Mouse (Mus musculus) liver, adult 2 months (tissue): ENCODE measurements at regions not wholly inside any gene's neighbourhood (a gene's known extent, or its start where the extent isn't known, plus 50 kb on each side); places are given as distances from the start of the nearest gene placed in this dataset.
A peak's percentile ranks its signal among the peaks of the same experiment; 100 is the strongest.

Experiments
- DNase-seq: peaks from one replicate; pipeline ENCODE4 v3.0.0-alpha.2; 2011; ENCODE audit warnings: low read depth, low spot score; ENCODE audit errors: extremely low read depth
- H3K27ac ChIP-seq: fragments of 200-500 bp; replicated peaks from 2 replicates; pipeline ENCODE4 v1.5.1; 2012; ENCODE audit warnings: low read depth, mild to moderate bottlenecking, control low read depth, inconsistent platforms, low read length; ENCODE audit not compliant: insufficient read depth
- H3K27me3 ChIP-seq: fragments of 200-500 bp; 2 replicates; pipeline ENCODE4 v1.6.1; 2012; ENCODE audit warnings: mild to moderate bottlenecking, moderate library complexity, low read length, inconsistent platforms; ENCODE audit not compliant: control insufficient read depth, insufficient read depth
- H3K36me3 ChIP-seq: fragments of 200-500 bp; 2 replicates; pipeline ENCODE4 v1.6.1; 2012; ENCODE audit warnings: low read length, inconsistent platforms; ENCODE audit not compliant: control insufficient read depth, insufficient read depth
- H3K4me1 ChIP-seq: fragments of 200-500 bp; 2 replicates; pipeline ENCODE4 v1.6.1; 2011; ENCODE audit warnings: low read length; ENCODE audit not compliant: control insufficient read depth, insufficient read depth
- H3K4me3 ChIP-seq: fragments of 200-500 bp; 2 replicates; pipeline ENCODE4 v1.5.1; 2011; ENCODE audit warnings: low read depth, mild to moderate bottlenecking, control low read depth, low read length, moderate library complexity; ENCODE audit not compliant: insufficient read depth
- H3K79me2 ChIP-seq: fragments of 200-500 bp; 2 replicates; pipeline ENCODE4 v1.6.1; 2012; ENCODE audit warnings: inconsistent platforms, mild to moderate bottlenecking, low read length, moderate library complexity; ENCODE audit not compliant: control insufficient read depth, insufficient read depth
- H3K9ac ChIP-seq: fragments of 200-500 bp; 2 replicates; pipeline ENCODE4 v1.6.1; 2012; ENCODE audit warnings: low read depth, mild to moderate bottlenecking, control low read depth, inconsistent platforms, low read length
- CTCF ChIP-seq: fragments of 200-500 bp; IDR thresholded peaks from 2 replicates; pipeline ENCODE4 v1.5.1; 2011; ENCODE audit warnings: low read depth, low read length, control low read depth
- POLR2A ChIP-seq: fragments of 200-500 bp; IDR thresholded peaks from 2 replicates; pipeline ENCODE4 v1.6.1; 2011; ENCODE audit warnings: low read length, control low read depth; ENCODE audit not compliant: insufficient read depth; ENCODE audit errors: extremely low read depth
- WGBS: fragments of 180-500 bp; shearing (Covaris S2); methylation state at CpG from one replicate; pipeline ENCODE4 v1.1.7; 2018; 5-methylcytosine and 5-hydroxymethylcytosine counted together

DNA sequence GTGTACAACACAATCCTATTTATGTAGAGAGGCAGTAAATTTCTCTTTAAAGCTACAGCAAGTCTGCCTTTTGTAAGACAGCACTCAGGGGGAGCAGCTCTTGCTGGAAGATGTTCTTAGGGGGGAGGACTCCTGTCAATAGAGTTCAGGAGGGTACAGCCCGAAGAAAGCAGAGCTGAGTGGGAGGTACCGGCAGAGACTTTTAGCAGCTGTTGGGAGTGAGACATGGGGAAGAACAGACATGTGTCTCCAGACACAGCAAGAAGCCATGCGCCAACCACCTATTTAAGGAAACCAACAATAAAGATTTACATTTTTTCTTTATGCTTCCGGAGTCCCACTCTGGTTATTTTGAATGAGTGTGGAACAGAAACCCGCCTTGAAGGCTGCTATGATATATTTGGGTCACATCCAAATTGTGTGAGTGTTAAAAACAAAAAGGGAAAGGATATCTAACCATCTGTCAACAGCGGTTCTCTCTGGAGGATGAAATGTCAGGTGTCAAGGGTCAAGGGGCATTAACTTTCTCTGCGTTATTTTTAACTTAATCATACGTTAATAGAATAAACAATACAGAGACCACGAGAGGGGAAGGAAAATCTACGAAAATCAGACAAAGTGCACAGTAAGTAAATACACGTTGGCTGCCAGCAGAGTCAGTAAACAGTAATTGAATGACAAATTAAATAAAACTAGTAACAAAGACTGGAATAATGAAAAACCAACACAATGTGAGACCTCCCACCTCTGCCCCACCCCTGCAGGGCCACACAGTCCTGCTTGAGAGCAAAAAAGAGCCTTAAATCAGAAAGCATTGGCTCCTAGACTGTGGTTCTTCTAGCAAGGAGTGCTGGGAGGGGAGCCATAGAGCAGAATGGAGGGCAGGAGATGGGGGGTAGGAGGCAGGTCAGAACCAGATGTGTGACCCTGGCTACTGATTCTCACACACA is 225.2 kb downstream of the 3100002H09Rik start:
- 29% methylated on average over 11 of the region's 11 CpGs for WGBS
- Histone ChIP-seq H3K27me3 (no peaks in the 10 kb centered on the region), H3K4me3 (no peak overlapping the region), H3K4me1 (no peaks in the 10 kb centered on the region), H3K27ac (no peak overlapping the region), H3K9ac (no peak overlapping the region), H3K36me3 (no peaks in the 10 kb centered on the region), H3K79me2 (no peaks in the 10 kb centered on the region)
- peak; percentile 11 for DNase-seq
- no peak for TF ChIP-seq CTCF
- TF ChIP-seq POLR2A = no peak

DNA sequence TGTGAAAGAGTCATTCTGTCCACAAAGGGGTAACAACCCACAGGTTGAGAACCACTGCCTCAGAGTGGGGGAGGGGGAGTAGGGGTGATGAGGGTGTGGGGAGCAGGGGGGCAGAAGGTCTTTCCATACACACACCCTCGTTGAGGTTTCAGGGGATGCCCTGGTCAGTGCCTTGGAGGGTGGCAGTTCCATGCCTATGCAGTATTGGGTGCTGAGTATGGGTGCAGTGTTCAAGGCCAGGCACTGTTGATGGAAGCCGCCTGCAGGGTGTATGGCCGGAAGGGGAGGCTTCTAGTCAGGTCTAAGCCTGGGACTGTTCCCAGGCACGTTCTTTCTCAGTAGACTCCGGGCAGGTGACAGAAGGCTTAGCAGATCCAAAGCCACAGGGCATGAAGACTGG is 234.1 kb downstream of the 3100002H09Rik start:
- no peaks in the 10 kb centered on the region for H3K36me3 ChIP-seq
- H3K27ac ChIP-seq = no peak overlapping the region
- H3K4me3 ChIP-seq = no peak overlapping the region
- WGBS = 41% methylated on average over 5 of the region's 5 CpGs
- no peaks in the 10 kb centered on the region for H3K27me3 ChIP-seq
- H3K4me1 ChIP-seq = no peaks in the 10 kb centered on the region
- no peak for DNase-seq
- no peak overlapping the region for H3K9ac ChIP-seq
- no peaks in the 10 kb centered on the region for H3K79me2 ChIP-seq
- TF ChIP-seq POLR2A (no peak), CTCF (no peak)

DNA sequence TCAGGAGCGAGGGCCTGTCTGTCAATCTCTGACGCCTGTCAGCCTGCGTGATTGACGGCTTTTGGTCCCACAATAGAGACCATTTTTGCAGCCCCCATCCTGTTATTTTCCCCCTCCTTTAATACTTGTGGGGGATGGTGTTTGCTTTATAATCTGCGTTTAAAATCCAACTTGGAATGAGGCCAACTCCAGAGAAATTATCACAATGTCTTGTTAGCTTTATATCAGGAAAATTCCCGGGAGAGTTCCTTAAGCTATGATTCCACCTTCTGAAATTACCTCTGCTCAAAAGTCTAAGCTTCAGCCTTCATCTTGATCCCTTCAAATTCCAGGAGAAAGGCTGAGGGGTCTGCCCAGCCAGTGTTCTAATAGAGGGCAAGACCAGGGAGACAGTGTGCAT is 235.0 kb downstream of the 3100002H09Rik start:
- TF ChIP-seq CTCF (no peak), POLR2A (no peak)
- Histone ChIP-seq H3K79me2 (no peaks in the 10 kb centered on the region), H3K4me3 (no peak overlapping the region), H3K27ac (no peak overlapping the region), H3K4me1 (no peaks in the 10 kb centered on the region), H3K9ac (no peak overlapping the region), H3K36me3 (no peaks in the 10 kb centered on the region), H3K27me3 (no peaks in the 10 kb centered on the region)
- DNase-seq = no peak
- WGBS = 63% methylated on average over 6 of the region's 6 CpGs

DNA sequence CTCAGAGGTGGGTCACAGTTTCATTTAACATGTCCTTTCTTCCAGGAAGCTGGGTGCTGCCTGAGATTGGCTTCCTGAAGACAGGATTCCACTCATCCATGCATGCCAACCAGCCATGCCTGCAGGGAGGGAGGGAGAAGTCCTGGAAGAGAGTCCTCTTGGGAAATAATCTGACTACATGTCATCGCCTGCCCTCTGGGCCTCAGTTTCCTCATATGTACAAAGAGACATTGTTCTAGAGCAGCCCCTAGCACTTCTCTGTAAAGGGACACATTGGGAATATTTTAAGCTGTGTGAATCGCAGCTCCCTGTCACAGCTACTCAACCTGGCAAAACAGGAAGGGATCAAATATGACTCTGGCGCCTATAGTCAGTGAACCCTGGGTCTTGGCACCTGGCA is 241.8 kb downstream of the 3100002H09Rik start:
- WGBS = 75% methylated on average over 3 of the region's 3 CpGs
- H3K79me2 ChIP-seq = no peaks in the 10 kb centered on the region

DNA sequence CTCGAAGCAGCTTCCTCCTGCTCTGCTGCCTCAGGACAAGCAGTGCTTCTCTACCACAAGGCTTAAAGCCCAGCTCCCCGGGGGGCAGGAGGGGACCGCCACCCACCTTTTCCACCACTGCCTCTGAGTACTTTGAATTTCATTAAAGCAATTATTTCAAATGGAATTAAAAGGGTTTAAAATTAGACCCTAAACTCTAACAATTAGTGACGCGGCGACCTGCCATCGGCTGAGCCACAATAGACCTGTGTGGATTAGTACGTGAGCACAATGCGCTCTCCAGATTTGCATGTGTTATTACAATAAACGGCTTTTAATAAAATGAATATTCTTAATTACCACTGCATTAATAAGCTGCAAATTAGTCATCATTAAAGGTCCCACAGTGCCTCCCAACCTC is 242.5 kb downstream of the 3100002H09Rik start:
- no peaks in the 10 kb centered on the region for H3K27me3 ChIP-seq
- H3K27ac ChIP-seq = no peak overlapping the region
- H3K4me3 ChIP-seq = no peak overlapping the region
- TF ChIP-seq CTCF = no peak
- TF ChIP-seq POLR2A = no peak
- H3K36me3 ChIP-seq = no peaks in the 10 kb centered on the region
- H3K4me1 ChIP-seq = no peaks in the 10 kb centered on the region
- no peak overlapping the region for H3K9ac ChIP-seq
- DNase-seq = no peak
- H3K79me2 ChIP-seq = no peaks in the 10 kb centered on the region
- WGBS = 82% methylated on average over 10 of the region's 10 CpGs

More for the DNA sequence above, 241.8 kb downstream of the 3100002H09Rik start:
- H3K27me3 ChIP-seq = no peaks in the 10 kb centered on the region
- H3K9ac ChIP-seq = no peak overlapping the region
- H3K4me1 ChIP-seq = no peaks in the 10 kb centered on the region
- no peaks in the 10 kb centered on the region for H3K36me3 ChIP-seq
- no peak overlapping the region for H3K27ac ChIP-seq
- no peak for DNase-seq
- no peak for TF ChIP-seq POLR2A
- TF ChIP-seq CTCF = no peak
- H3K4me3 ChIP-seq = no peak overlapping the region

DNA sequence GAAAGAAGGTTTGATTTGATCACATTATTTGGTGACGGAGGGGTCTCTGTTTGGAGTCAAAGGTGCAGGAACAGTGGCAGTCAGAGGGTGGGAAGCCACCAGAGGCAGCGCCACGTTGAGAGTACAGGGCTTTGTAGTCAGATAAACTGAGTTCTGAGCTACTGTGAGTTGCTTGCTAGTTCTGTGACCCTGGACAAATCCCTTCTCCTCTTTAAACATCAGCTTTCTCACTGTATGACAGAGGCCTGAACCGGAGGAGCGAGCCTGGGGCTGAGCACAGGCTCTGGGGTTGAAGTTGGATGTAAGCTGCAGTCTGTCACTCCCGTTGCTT is 250.1 kb downstream of the 3100002H09Rik start:
- 71% methylated on average over 6 of the region's 6 CpGs for WGBS
- no peaks in the 10 kb centered on the region for H3K27me3 ChIP-seq
- no peaks in the 10 kb centered on the region for H3K36me3 ChIP-seq
- no peaks in the 10 kb centered on the region for H3K79me2 ChIP-seq
- no peak overlapping the region for H3K27ac ChIP-seq
- DNase-seq = no peak
- no peaks in the 10 kb centered on the region for H3K4me1 ChIP-seq
- TF ChIP-seq CTCF (no peak), POLR2A (no peak)
- no peak overlapping the region for H3K9ac ChIP-seq
- no peak overlapping the region for H3K4me3 ChIP-seq
